Mouse (Mus musculus) E14TG2a.4 (cell line): ENCODE results near the gene Nsun2.

Experiments used
- CTCF ChIP-seq: conservative IDR thresholded peaks from 2 replicates; pipeline ENCODE4 v1.5.1; 2014; ENCODE audit warnings: low read length
- NANOG ChIP-seq: IDR thresholded peaks from 2 replicates; pipeline ENCODE4 v1.6.1; 2014; ENCODE audit warnings: borderline replicate concordance, low read length, mixed read lengths
- POU5F1 ChIP-seq: IDR thresholded peaks from 2 replicates; pipeline ENCODE4 v1.6.1; 2014; ENCODE audit warnings: low read length, borderline replicate concordance

GRCm38 (mm10) chr13:69489777-69490176, 43.8 kb upstream of the Nsun2 start:
- no peak for TF ChIP-seq CTCF
- no peak for TF ChIP-seq POU5F1
- no peak for TF ChIP-seq NANOG
